Mouse (Mus musculus) ES-CJ7 (cell line): Measurements from ENCODE around the gene Rxfp2.
A peak's percentile ranks its signal among the peaks of the same experiment; 100 is the strongest.

Experiments
- DNase-seq: peaks from one replicate; pipeline ENCODE4 v3.0.0; 2011; ENCODE audit warnings: low read depth, low spot score

The Rxfp2 gene

DNA sequence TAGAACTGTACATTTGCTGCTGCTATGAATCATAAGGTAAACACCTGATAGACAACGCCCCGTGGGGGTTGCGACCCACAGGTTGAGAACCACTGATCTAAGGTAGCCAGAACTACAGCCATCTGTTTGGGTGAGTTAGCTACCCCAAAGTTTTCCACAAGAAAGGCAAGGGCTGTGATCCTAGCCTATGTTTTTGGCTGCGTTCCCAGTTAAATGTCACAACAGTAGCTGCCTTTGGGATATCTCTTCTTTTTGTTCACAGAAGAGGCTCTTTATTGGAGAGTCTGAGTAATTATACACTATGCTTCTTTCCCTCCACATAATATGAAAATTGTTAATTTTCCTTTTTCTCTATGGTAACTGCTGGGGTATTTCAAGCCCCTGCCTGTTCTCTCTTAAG lies 96.3 kb downstream of the Rxfp2 start:
- no peak for DNase-seq

DNA sequence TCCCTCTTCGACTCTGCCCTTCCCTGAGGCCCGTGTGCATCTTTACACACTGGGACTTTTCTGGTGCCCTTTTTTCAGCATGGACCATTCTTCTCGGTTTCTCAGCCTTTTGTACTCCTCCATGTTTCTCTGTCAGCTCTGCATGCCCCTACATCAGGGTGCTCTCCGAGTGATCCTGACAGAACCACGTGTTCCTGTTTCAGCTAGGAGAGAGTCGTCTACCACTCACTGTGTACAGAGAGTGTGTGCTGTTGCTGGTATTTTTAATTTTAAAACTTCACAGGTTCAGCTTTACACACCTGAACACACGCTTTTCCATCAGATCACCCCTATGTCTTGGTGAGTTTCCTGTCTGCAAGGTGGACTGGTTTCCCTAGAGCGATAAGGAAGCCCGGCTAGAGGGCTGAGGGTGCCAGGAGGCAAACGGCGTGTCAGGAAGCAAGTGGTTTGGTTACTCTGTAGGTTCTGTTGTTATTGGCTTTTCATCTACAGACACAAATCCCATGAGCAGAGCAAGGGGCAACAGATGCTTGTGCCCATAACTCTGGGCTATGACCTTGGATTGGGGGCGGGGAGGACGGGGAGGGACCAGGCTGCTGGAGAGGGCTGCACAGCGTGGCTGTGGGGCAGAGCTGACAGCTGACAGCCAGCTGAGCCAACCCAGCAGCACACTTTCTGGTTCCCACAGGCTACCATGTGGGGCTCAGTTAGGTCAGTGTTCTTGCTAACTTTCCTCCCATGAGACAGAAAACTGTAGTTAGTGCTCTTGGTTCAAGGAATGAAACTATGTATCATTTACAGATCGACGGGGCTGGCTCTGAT lies 97.0 kb downstream of the Rxfp2 start:
- no peak for DNase-seq

- DNase-seq, result no peak
These were observed 97.9 kb downstream of the Rxfp2 start for GRCm38 (mm10) chr5:150116216-150116905.

- DNase-seq, result peak; percentile 60
These were observed 98.4 kb downstream of the Rxfp2 start for GRCm38 (mm10) chr5:150116906-150117216.

DNA sequence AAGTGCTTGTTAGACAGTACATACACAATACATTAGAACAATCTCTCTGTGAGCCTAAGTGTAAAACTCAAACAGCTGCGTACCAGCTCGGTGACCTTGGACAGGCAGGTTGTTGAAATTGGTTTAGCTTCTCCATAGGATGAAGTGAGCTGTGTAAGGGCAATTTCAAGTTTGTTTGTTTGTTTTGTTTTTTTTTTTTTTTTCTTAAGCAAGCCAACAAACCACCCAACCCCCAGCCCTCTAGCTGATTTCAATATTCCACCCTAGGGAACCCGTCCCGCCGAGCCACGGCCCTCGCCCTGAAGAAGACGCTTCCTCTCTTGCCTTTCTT lies 99.6 kb downstream of the Rxfp2 start:
- DNase-seq, result peak; percentile 19

GRCm38 (mm10) chr5:150118455-150119241 lies 100.2 kb downstream of the Rxfp2 start, which contains the start of gene Fry:
Gene Fry (plus strand): TSS chr5:150118645.
- peak; percentile 83 for DNase-seq

DNA sequence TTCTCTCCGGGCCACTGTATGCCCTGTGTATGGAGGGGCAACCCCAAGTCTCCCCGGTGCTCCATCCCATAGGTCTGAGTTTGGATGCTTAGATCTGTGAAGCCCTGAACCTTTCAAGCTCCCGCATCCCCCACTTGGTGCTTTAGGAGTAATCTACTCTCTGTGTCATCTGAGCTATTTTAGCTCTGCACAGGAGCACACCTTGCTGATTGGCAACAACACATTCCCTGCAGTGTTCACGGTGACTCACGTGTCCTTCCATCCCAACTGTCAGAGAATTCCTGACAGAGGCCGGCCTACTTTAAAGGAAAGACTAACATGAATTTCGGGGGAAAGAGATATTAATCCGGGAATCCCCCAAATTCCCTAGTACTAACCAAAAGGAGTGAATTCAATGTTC lies 102.2 kb downstream of the Rxfp2 start:
- no peak for DNase-seq

DNA sequence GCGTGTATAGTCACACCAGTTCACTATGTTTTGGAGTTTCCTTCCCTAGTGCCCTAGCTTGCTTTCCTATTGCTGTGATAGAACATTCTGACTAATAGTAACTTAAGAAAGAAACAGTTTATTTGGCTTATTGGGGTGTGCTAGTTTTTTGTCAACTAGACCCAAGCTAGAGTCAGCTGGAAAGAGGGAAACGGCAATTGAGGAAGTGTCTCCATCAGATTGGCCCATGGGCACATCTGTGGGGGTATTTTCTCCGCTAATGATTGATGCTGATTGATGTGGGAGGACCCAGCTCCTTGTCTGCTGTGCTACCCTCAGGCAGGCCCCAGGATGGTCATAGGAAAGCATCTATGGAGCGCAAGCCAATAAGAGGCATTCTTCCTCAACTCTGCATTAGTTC lies 103.6 kb downstream of the Rxfp2 start:
- no peak for DNase-seq

GRCm38 (mm10) chr5:150122571-150122970 lies 104.1 kb downstream of the Rxfp2 start:
- DNase-seq, result no peak

GRCm38 (mm10) chr5:150125920-150126319 lies 107.4 kb downstream of the Rxfp2 start:
- no peak for DNase-seq

GRCm38 (mm10) chr5:150128432-150128831 lies 110.0 kb downstream of the Rxfp2 start:
- DNase-seq, result no peak

GRCm38 (mm10) chr5:150130144-150130543 lies 111.7 kb downstream of the Rxfp2 start:
- DNase-seq, result no peak

- DNase-seq, result no peak
These were observed 112.7 kb downstream of the Rxfp2 start for GRCm38 (mm10) chr5:150131166-150131565.
